Mouse (Mus musculus) cerebellum, adult 9-10 months (tissue): Measurements from ENCODE around the gene Tatdn2.
"Not testable (repeated sequence)": the region's sequence is repeated elsewhere in the genome, so short reads cannot be mapped to it uniquely, and the experiment has no call there.

Experiments used
- DNase-seq: peaks from one replicate; pipeline ENCODE4 v3.0.0; 2022

The Tatdn2 gene

DNA sequence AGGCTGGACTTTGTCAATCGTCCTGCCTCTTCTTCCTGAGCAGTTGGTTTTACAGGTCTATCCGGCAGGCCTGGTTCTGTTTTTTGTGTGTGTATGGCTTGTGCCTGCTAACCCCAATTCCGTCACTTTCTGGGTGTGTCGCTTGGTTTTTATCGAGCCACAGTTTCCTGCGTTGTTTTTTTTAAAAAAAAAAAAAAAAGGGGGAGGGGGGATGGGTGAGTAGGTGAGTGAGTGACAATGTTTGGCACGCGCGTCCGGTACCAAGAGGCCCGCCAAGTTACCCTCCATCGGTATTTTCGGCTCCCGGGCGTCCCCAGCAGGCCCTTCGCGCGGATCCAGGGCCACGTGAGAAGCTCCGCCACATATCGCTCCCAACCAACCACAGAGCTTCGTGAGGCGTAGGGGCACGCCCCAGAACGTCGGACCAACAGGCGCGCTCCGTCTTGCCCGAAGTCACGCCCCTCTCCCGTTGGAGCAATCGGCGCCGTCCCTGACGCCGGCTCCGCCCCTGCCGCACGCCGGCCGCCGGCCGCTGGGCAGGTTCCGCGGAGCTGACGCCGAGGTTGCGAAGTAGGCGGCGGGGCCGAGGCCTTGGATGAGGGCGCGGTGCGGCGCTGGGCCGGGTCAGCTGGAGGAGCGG lies at the start of gene Tatdn2:
Gene Tatdn2 (plus strand): TSS at position 469 of the 640 bp plus-strand sequence.
- DNase-seq, result peak; percentile 97

DNA sequence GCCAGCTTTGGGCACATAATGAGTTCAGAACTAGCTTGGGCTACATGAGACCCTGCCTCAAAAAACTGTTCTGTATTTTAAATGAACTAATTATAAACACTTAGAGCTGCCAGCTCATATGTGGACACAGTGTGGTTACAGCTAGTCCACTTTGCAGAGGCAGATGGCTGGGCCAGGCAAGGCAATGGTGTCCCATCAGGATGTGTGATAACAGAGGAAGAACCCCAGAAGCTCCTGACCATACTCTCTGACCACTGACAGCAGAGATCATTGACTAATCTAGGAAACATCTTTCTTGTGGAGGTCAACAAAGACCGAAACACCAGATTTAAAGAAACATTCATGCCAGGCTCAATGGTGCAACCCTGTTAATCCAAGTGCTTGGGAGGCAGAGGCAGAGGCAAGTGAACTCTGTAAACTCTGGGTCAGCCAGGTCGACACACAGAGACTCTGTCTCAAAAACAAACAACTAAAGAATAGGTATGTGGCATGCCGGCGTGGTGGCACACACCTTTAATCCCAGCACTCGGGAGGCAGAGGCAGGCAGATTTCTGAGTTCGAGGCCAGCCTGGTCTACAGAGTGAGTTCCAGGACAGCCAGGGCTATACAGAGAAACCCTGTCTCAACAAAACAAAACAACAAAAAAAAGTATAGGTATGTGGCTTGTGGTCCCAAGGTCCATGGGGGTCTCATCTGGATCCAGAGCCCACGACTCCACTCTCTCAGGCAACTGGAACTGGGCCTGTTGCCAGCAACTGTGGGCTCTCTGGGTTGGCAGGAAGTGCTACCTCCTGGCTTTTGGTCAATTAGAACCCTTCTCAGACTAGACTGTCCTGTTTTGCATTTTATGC lies 47.3 kb upstream of the Tatdn2 start:
- no peak for DNase-seq

DNA sequence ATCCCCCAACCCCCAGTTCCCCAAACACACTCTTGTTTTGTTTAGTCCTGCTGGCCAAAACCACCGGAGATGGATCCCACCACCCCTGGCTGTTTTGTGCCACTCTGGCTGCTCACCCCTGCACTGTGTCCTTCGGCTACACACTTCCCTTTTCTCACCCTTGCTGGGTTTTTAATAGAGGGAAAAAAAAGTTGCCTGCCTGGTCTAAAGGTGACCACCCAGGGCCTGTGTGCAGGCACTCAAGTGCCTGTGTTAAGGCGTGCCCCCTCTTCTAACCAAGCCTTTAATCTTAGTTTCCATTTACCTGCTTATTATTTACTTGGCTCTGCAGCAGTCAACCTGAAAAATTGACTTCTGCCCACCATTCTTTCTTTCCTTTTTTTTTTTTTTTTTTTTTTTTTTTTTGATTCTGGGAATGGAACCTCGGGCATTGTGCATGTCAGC lies 46.6 kb upstream of the Tatdn2 start:
- DNase-seq, result no peak

DNA sequence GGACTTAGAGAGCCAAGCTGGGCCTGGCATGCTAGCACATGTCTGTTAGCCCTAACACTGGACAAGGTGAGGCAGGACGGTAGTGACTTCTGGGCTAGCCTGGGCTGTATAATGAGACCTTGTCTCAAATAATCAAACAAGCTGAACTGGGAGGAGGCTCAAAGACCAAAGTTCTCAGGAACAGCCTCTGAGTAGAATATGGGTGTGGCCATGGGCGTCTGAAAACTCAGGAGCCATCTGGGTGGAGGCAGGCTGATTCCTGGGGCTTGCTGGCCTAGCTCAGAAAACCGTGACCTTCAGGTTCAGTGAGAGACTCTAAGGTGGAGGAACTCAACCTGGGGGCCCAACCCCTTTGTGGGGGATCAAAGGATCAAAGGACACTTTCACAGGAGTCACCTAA lies 45.2 kb upstream of the Tatdn2 start:
- no peak for DNase-seq

DNA sequence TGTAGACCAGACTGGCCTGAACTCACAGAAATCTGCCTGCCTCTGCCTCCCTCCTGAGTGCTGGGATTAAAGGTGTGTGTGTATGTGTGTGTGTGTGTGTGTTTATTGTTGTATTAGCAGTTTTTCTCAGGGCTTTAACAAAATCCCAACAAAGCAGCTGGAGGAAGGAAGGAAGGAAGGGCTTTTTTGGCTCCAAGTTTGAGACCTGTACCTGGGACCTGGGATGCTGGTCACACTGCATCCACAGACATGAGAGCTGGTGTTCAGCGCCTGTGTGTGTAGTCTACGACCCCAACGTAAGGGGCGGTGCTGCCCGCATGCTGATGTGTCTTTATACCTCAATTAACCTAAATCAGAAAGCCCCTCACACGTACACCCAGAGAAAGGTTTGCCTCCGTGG lies 43.3 kb upstream of the Tatdn2 start:
- no peak for DNase-seq

DNA sequence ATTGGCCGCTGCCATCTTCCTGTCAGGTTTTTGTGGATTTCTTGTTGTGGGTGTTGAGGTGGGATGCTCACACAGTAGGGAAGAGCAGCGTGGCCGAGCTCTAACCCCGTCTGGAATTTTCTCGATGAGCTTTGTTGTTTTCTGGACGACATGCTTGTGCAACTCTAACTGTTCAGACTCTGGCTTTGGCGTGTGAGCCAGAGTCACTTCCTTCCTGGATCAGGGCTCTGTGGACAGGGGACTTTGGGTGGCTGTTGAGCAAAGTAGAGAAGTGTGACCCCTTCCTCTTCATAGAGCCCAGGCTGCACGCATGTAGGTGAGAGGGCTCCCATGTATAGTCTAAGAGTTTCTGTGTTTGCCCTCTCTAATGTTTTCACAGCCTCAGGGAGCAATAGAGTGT lies 42.7 kb upstream of the Tatdn2 start:
- DNase-seq, result no peak

DNA sequence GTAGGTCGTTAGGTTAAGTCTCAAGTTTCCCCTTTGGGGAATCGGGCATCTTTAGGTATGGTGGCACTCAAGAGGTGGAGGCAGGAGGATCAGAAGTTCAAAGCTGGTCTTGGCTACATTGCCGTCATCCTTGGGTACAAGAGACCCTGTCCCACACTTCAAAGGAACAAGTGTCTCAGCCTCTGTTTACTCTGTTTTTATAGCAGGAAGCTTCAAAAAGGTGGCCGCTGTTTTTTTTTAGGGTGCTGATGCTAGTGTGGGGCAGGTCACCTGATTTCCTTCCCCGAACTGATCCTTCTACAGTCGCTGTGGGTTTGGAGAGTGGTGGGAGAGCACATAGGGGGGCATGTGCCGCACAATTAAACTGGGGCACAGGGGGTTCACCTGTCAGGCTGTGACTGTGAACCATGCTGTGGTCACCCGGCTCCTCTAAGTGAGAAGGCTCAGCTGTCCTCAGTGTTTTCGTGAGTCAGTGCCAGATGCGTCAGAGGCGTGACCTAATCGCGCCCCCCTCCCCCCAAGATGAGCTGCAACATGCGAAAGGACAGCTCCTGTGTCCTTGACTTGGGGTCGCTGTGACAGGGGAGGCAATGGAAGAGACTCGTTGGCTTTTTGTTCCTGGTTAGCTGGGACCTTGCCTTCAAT lies 42.0 kb upstream of the Tatdn2 start:
- no peak for DNase-seq

- no peak for DNase-seq
These were observed 41.4 kb upstream of the Tatdn2 start for GRCm38 (mm10) chr6:113655475-113655874.

DNA sequence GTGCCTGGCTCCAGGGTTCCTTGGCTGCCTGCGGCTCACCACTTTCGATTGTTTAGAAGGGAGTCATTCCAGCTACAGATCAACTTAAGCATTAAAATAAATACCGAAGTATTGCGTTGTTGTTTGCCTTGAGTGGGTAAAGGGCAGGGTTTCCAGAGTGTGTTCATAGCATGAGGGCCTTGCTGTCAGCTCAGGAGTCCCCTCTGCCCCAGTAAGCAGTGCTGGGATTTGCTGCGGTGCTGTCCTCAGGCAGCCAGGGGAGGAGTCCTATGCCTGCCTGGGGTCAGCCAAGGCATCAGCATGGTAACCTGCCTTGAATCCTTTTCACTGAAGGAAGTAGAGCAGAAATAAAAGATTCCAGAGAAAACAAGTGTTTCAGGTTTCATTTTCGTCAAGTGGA lies 40.0 kb upstream of the Tatdn2 start:
- no peak for DNase-seq

DNA sequence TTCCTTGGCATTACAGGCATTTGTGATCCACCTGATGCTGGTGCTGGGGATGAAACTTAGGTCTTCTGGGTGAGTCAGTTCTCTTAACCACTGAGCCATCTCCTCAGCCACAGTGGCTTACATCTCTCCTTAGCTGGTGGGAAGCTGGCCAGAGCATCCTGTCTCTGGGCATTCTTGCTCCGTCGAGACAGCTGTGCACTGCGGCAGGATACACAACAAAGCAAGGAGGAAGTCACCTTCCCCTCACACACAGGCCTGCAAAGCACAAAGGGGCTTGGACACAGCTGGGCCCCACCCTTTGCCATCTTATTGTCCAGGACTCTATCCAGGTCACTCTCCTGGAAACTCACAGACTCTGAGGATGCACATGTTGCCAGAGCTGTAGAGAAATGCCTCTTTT lies 38.6 kb upstream of the Tatdn2 start:
- no peak for DNase-seq

GRCm38 (mm10) chr6:113659648-113660491 lies 37.0 kb upstream of the Tatdn2 start:
- DNase-seq, result no peak

DNA sequence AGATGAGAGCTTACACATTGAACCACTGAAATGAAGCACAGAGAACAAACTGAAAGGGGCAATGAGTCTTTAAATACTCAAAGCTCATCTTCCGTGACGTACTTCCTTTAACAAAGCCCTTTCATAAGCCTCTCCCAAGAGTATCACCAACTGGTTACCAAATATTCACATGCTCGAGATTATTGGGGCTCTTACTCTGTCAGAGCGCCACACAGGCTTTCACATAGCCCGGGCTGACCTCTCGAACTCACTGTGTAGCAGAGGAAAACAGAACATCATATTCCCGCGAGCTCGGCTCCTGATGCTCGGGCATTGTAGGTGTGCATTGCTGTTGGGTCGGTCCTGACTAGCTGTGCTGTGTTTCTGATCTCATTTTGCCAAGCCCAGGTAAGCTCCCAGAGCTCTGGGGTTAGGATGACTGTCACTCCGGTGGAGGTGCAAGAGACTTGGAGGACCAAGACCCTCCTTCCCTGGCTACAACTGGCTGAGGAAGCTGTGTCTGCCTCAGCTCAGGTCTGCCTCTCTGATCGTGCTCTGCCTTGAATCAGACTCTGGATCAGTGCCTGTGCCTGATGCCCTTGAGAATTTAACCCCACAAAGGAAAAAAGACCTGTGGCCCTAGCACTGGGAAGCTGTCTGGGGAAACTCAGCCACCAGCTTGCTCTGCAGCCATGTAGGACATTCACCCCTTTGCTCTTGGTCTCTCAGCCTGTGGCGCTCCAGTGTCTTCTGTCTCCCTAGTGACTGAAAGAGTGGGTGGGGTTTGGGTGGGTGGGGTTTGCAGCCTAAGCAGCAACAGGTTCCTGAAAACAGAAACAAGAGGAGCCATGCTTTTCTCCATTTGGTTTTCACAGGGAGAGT lies 36.1 kb upstream of the Tatdn2 start:
- no peak for DNase-seq

- no peak for DNase-seq
These were observed 35.3 kb upstream of the Tatdn2 start for GRCm38 (mm10) chr6:113661353-113662241.

DNA sequence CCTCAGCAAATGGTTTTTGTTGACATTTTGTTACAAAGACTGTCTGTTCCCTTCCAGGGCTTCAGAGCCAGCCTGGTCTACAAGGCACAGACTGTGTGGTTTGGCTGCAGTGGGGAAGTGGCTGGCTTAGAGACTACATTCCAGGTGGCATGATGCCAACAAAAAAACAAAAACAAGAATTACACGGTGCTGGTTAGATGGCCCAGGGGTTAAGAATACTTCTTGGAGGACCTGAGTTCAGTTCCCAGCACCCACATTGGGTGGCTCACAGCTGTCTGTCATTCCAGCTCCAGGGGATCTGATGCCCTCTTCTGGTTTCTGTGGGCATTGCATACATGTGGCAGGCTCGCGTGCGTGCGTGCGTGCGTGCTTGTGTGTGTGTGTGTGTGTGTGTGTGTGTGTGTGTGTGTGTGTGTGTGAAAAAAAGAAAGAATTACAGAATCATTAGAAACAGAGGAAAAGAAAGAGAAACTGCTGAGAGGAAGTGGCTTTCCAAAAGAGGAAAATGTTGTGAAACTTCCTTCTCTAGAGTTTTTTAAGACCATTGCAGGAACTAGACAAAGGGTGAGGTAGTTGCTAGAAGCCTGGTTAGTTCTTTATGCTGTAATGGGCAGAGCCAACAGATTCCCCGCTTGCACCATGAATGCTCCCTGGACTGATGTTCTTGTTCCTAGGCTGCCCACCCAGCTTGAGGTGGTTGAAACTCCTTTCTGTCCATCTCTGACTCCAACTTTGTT lies 33.7 kb upstream of the Tatdn2 start:
- DNase-seq, result no peak

- DNase-seq, result no peak
These were observed 32.5 kb upstream of the Tatdn2 start for GRCm38 (mm10) chr6:113664305-113664704.

GRCm38 (mm10) chr6:113667611-113668122 lies 29.2 kb upstream of the Tatdn2 start:
- DNase-seq, result no peak

GRCm38 (mm10) chr6:113668287-113669154 lies 28.3 kb upstream of the Tatdn2 start:
- no peak for DNase-seq

DNA sequence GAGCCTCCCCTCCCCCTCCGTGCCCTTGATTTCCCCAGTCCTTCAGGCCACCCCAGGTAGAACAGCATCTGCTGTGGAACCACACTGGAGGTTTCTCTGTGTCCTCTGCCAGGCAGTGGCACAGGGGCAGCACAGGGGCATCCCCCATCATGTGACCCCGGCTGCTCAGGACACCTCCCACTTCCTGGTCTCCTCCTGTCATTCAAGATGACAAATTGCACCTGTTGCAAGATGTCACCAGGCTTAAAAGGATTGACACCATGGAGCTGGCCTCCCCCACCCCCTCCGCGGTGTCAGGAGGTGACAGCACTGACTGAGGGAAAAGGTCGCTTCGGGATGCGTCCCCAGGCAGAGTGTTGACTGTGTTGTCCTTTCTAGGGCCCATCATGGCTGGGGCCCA lies 27.0 kb upstream of the Tatdn2 start:
- no peak for DNase-seq

DNA sequence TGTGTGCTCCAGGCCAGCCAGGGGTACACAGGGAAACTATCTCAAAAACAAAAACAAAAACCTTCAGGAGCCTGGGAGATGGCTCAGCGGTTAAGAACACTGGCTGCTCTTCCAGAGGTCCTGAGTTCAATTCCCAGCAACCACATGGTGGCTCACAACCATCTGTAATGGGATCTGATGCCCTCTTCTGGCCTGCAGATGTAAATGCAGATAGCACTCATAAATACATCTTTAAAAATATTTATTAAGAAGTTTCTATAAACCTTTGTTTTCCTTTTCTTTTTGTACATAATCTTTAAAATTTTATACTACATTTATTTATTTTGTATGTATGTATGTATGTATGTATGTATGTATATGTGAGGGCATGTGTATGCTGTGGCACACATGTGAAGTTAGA lies 24.8 kb upstream of the Tatdn2 start:
- DNase-seq, result not testable (repeated sequence)
